Mouse (Mus musculus) stomach, postnatal 0 days (tissue): Measurements from ENCODE around the gene Cecr2.

Experiments used
- CTCF ChIP-seq: IDR thresholded peaks from 2 replicates; pipeline ENCODE4 v1.5.1; 2016; ENCODE audit warnings: antibody characterized with exemption, low read depth, mild to moderate bottlenecking, moderate library complexity
- EP300 ChIP-seq: optimal IDR thresholded peaks from 2 replicates; pipeline ENCODE3; 2016; ENCODE audit warnings: antibody characterized with exemption

DNA sequence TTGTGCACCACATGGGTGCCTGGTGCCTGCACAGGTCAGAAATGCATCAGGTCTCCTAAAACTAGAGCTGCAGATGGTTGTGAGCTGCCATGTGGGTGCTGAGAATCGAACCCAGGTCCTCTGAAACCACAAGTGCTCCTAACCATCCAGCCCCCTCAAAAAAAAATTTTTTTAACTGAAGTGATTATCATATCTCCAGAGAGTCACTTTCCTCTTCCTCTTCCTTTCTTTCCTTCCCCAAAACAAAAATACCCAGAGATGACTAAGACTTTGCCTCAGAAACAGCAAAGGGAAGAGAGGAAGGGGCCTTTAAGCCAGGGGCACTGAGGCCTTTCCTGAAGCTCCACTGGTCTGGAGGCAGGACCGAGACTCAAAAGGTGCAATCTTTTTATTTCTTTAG, 116.8 kb downstream of the Cecr2 start:
- TF ChIP-seq CTCF (no peak), EP300 (no peak)
